13 mouse cellular contexts compared by ENCODE assay signal in the genomic region with DNA sequence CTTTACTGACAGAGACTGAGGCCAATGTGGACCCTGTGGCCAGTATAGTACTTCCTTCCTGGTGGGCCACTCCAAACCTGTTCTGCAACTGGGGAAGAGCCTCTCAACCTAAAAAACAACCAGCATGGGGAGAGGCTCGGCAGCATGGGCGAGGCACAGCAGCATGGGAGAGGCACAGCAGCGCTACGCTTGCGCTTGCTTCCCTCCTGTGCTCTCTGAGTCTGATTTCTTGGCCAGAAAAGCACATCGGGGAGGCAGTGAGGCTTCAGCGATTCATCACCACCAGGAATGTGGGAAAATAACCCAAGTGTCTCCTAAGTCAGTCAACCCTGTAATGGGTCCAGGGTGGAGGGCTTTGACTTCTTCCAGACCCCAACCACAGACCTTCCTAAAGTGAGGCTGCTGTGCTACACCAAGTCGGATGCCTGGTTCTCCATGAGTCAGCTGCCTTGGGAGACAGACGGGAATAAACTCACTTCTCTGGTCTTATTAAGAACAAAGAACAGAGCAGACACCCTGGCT.
DNase-seq lines count a peak whose midpoint lies in the region; ATAC-seq and TF ChIP-seq lines count a peak whose summit lies in the region.
"Had no signal": no experiment of that assay in that cellular context is flagged by ENCODE, and none has a peak within 500 bp of the region (broad histone marks: within the 10 kb centered on the region; RNA-seq: fewer than 3 reads in every experiment).

No protein-coding gene starts in this region.

- H3K27me3 ChIP-seq in intestine, embryonic 14.5 days (replicated peaks; ENCODE audit: control insufficient read depth, insufficient read depth, low read length): no peaks in the 10 kb centered on the region
- no peaks in the 10 kb centered on the region for H3K27me3 ChIP-seq in intestine, postnatal 0 days (replicated peaks; ENCODE audit: control insufficient read depth, insufficient read depth, low read length)
- H3K27me3 ChIP-seq in embryonic facial prominence, embryonic 12.5 days: no peaks in the 10 kb centered on the region
- H3K27me3 ChIP-seq in hindbrain, embryonic 13.5 days: no peaks in the 10 kb centered on the region
- no peaks in the 10 kb centered on the region for H3K27me3 ChIP-seq in midbrain, embryonic 16.5 days (ENCODE audit: control insufficient read depth, insufficient read depth, low read depth, low read length)

- no peak overlapping the region for H3K9ac ChIP-seq in intestine, embryonic 14.5 days (ENCODE audit: low read length)
- no peak overlapping the region for H3K9ac ChIP-seq in intestine, postnatal 0 days (ENCODE audit: low read depth, low read length)
- no peak overlapping the region for H3K9ac ChIP-seq in embryonic facial prominence, embryonic 12.5 days
- peak overlapping the region; percentile 58; the same call in 1 of the 2 replicates for H3K9ac ChIP-seq in hindbrain, embryonic 13.5 days
- H3K9ac ChIP-seq in midbrain, embryonic 16.5 days (ENCODE audit: low read depth, low read length): peak overlapping the region; percentile 17; the same call in 1 of the 2 replicates

- no peak overlapping the region for H3K4me2 ChIP-seq in intestine, embryonic 14.5 days (ENCODE audit: low read length)
- no peak overlapping the region for H3K4me2 ChIP-seq in intestine, postnatal 0 days (replicated peaks; ENCODE audit: low read depth)
- H3K4me2 ChIP-seq in embryonic facial prominence, embryonic 12.5 days (replicated peaks): no peak overlapping the region
- no peak overlapping the region for H3K4me2 ChIP-seq in hindbrain, embryonic 13.5 days
- no peak overlapping the region for H3K4me2 ChIP-seq in midbrain, embryonic 16.5 days (ENCODE audit: low read length)

- ATAC-seq in intestine, embryonic 14.5 days (replicated peaks; ENCODE audit: low FRiP score, low TSS enrichment, low read depth): peak; percentile 46; the same call in 1 of the 2 replicates
- no peak for ATAC-seq in intestine, postnatal 0 days
- no peak; the same call in 1 of the 2 replicates for ATAC-seq in embryonic facial prominence, embryonic 12.5 days (ENCODE audit: insufficient number of reproducible peaks, insufficient read depth, low FRiP score, low TSS enrichment)
- ATAC-seq in hindbrain, embryonic 13.5 days (ENCODE audit: low FRiP score): 0 out of 2 replicates have a peak, but pooled peaks have one; percentile 28
- no peak; the same call in 1 of the 2 replicates for ATAC-seq in midbrain, embryonic 16.5 days

- peak; percentile 63 for DNase-seq in intestine, embryonic 14.5 days (ENCODE audit: low spot score)
- no peak for DNase-seq in cerebellum, adult 9-11 months
- no peak for DNase-seq in ovary, postnatal 14 days (ENCODE audit: low spot score)
- DNase-seq in spleen, adult 12 weeks (ENCODE audit: low spot score): no peak
- DNase-seq: gastrocnemius, postnatal 10 days; heart, postnatal 4 days; layer of hippocampus, postnatal 36 days; lung, adult 2 months; right cerebral cortex, postnatal 25 days had no signal

- no peak for TF ChIP-seq CTCF in intestine, postnatal 0 days (IDR thresholded peaks at IDR 0.05; ENCODE audit: low read depth)

- peaks cover 64% of the 10 kb centered on the region for H3K4me1 ChIP-seq in intestine, embryonic 14.5 days (replicated peaks; ENCODE audit: control insufficient read depth, insufficient read depth, low read length)
- H3K4me1 ChIP-seq in intestine, postnatal 0 days (replicated peaks; ENCODE audit: control insufficient read depth, insufficient read depth, low read length): no peaks in the 10 kb centered on the region; the same call in 1 of the 2 replicates
- H3K4me1 ChIP-seq in embryonic facial prominence, embryonic 12.5 days: peaks cover 35% of the 10 kb centered on the region
- H3K4me1 ChIP-seq in hindbrain, embryonic 13.5 days (replicated peaks): peaks cover 78% of the 10 kb centered on the region
- peaks cover 38% of the 10 kb centered on the region for H3K4me1 ChIP-seq in midbrain, embryonic 16.5 days (ENCODE audit: control insufficient read depth, insufficient read depth, low read length)

- no peaks in the 10 kb centered on the region for H3K9me3 ChIP-seq in intestine, embryonic 14.5 days (ENCODE audit: control insufficient read depth, low read length)
- H3K9me3 ChIP-seq in intestine, postnatal 0 days (ENCODE audit: control insufficient read depth): no peaks in the 10 kb centered on the region
- H3K9me3 ChIP-seq in embryonic facial prominence, embryonic 12.5 days: no peaks in the 10 kb centered on the region
- no peaks in the 10 kb centered on the region for H3K9me3 ChIP-seq in hindbrain, embryonic 13.5 days
- H3K9me3 ChIP-seq in midbrain, embryonic 16.5 days (replicated peaks; ENCODE audit: control insufficient read depth, low read length, poor library complexity, severe bottlenecking): no peaks in the 10 kb centered on the region

- H3K36me3 ChIP-seq in intestine, embryonic 14.5 days (ENCODE audit: control insufficient read depth, insufficient read depth, low read length): no peaks in the 10 kb centered on the region
- H3K36me3 ChIP-seq in intestine, postnatal 0 days (ENCODE audit: control insufficient read depth, insufficient read depth): no peaks in the 10 kb centered on the region
- 0 out of 2 replicates have a peak, but pooled peaks cover 3% of the 10 kb centered on the region for H3K36me3 ChIP-seq in embryonic facial prominence, embryonic 12.5 days
- H3K36me3 ChIP-seq in hindbrain, embryonic 13.5 days: no peaks in the 10 kb centered on the region
- H3K36me3 ChIP-seq in midbrain, embryonic 16.5 days (ENCODE audit: control insufficient read depth, insufficient read depth, low read length): no peaks in the 10 kb centered on the region

- H3K27ac ChIP-seq in intestine, embryonic 14.5 days (ENCODE audit: low read depth): peak overlapping the region; percentile 47; the same call in 1 of the 2 replicates
- no peak overlapping the region for H3K27ac ChIP-seq in intestine, postnatal 0 days (ENCODE audit: low read depth, low read length)
- peak overlapping the region; percentile 25; the same call in 1 of the 2 replicates for H3K27ac ChIP-seq in embryonic facial prominence, embryonic 12.5 days
- peak overlapping the region; percentile 88 for H3K27ac ChIP-seq in hindbrain, embryonic 13.5 days
- H3K27ac ChIP-seq in midbrain, embryonic 16.5 days (ENCODE audit: low read length): peak overlapping the region; percentile 49

- 39% methylated on average over 9 of the region's 9 CpGs for WGBS in intestine, embryonic 14.5 days
- WGBS in intestine, postnatal 0 days: 50% methylated on average over 9 of the region's 9 CpGs
- WGBS in embryonic facial prominence, embryonic 12.5 days: 50% methylated on average over 9 of the region's 9 CpGs
- WGBS in hindbrain, embryonic 13.5 days: 39% methylated on average over 9 of the region's 9 CpGs
- 53% methylated on average over 9 of the region's 9 CpGs for WGBS in midbrain, embryonic 16.5 days

- H3K4me3 ChIP-seq in intestine, embryonic 14.5 days (ENCODE audit: low read depth, low read length): no peak overlapping the region
- no peak overlapping the region for H3K4me3 ChIP-seq in intestine, postnatal 0 days (ENCODE audit: low read depth, low read length)
- H3K4me3 ChIP-seq in embryonic facial prominence, embryonic 12.5 days: no peak overlapping the region
- H3K4me3 ChIP-seq in hindbrain, embryonic 13.5 days: no peak overlapping the region
- no peak overlapping the region for H3K4me3 ChIP-seq in midbrain, embryonic 16.5 days (ENCODE audit: low read depth, low read length)

Comparison
In these comparisons a context has a peak if more than half of its experiments do, and no peak if none do; other contexts are left out.
1. ATAC-seq: peak in intestine, embryonic 14.5 days (single experiment) and hindbrain, embryonic 13.5 days (single experiment); none in intestine, postnatal 0 days (single experiment), embryonic facial prominence, embryonic 12.5 days (single experiment) and midbrain, embryonic 16.5 days (single experiment).
2. H3K9ac ChIP-seq: peak in hindbrain, embryonic 13.5 days (single experiment) and midbrain, embryonic 16.5 days (single experiment); none in intestine, embryonic 14.5 days (single experiment), intestine, postnatal 0 days (single experiment) and embryonic facial prominence, embryonic 12.5 days (single experiment).